Comparison of ENCODE assay signal across 9 mouse cellular contexts in genomic region chr1:153192379-153192778, GRCm38 (mm10). TPM values are rescaled to one million over a fixed set of nuclear protein-coding genes. Genes with fewer than 3 reads are reported as not detected.
DNase-seq lines count a peak whose midpoint lies in the region; ATAC-seq and TF ChIP-seq lines count a peak whose summit lies in the region.
"Had no signal": no experiment of that assay in that cellular context is flagged by ENCODE, and none has a peak within 500 bp of the region (broad histone marks: within the 10 kb centered on the region; RNA-seq: fewer than 3 reads in every experiment).

No protein-coding gene starts in this region.

- H3K27ac ChIP-seq in heart, postnatal 0 days (ENCODE audit: low read depth), result peak overlapping the region; percentile 92
- peak overlapping the region; percentile 44; the same call in 1 of the 2 replicates for H3K27ac ChIP-seq in limb, embryonic 13.5 days
- H3K27ac ChIP-seq in left cerebral cortex, adult 2 months, result no peak overlapping the region
- H3K27ac ChIP-seq: liver, embryonic 15.5 days had no signal

- H3K9me3 ChIP-seq in heart, postnatal 0 days (replicated peaks; ENCODE audit: control insufficient read depth, low read length), result no peaks in the 10 kb centered on the region
- H3K9me3 ChIP-seq in limb, embryonic 13.5 days, result no peaks in the 10 kb centered on the region
- H3K9me3 ChIP-seq: liver, embryonic 15.5 days had no signal

- DNase-seq in heart, postnatal 0 days (ENCODE audit: low spot score), result no peak
- no peak for DNase-seq in heart, postnatal 10 days
- DNase-seq in testis, postnatal 10 days (ENCODE audit: low spot score), result peak; percentile 26
- no peak for DNase-seq in testis, postnatal 14 days (ENCODE audit: low spot score)
- no peak for DNase-seq in left cerebral cortex, adult 2 months (ENCODE audit: extremely low spot score in 1 of 2, low spot score in 2 of 2)
- no peak for DNase-seq in left cerebral cortex, postnatal 14 days (ENCODE audit: low spot score in 2 of 2)
- DNase-seq: cerebellum, adult 8-10 months had no signal

- TF ChIP-seq EP300 in heart, postnatal 0 days (IDR thresholded peaks at IDR 0.05; ENCODE audit: low read depth), result no peak

- peaks cover 13% of the 10 kb centered on the region for H3K4me1 ChIP-seq in heart, postnatal 0 days (ENCODE audit: control insufficient read depth, insufficient read depth)
- H3K4me1 ChIP-seq in limb, embryonic 13.5 days, result peaks cover 17% of the 10 kb centered on the region
- H3K4me1 ChIP-seq: liver, embryonic 15.5 days had no signal

- H3K27me3 ChIP-seq in heart, postnatal 0 days (ENCODE audit: control insufficient read depth, insufficient read depth, low read length), result no peaks in the 10 kb centered on the region
- peaks cover 5% of the 10 kb centered on the region for H3K27me3 ChIP-seq in limb, embryonic 13.5 days

- 0 out of 2 replicates have a peak overlapping the region, but pooled peaks have one; percentile 19 for H3K9ac ChIP-seq in heart, postnatal 0 days (replicated peaks; ENCODE audit: low read depth, low read length)
- no peak overlapping the region for H3K9ac ChIP-seq in limb, embryonic 13.5 days
- H3K9ac ChIP-seq: liver, embryonic 15.5 days had no signal

- intact Hi-C loops in heart, postnatal 10 days (cut with DNase I), result no loop called here
- intact Hi-C loops in left cerebral cortex, adult 2 months (cut with DNase I), result no loop called here
- intact Hi-C loops in left cerebral cortex, postnatal 14 days (cut with DNase I), result no loop called here

- no peaks in the 10 kb centered on the region for H3K36me3 ChIP-seq in heart, postnatal 0 days (replicated peaks; ENCODE audit: control insufficient read depth, insufficient read depth, low read length)
- no peaks in the 10 kb centered on the region for H3K36me3 ChIP-seq in limb, embryonic 13.5 days
- H3K36me3 ChIP-seq: liver, embryonic 15.5 days had no signal

- no peak for ATAC-seq in heart, postnatal 0 days (ENCODE audit: insufficient read depth, low read depth)
- no peak for ATAC-seq in limb, embryonic 13.5 days (ENCODE audit: low FRiP score, low read depth)

- WGBS in heart, postnatal 0 days, result 81% methylated on average over 4 of the region's 4 CpGs
- WGBS in limb, embryonic 13.5 days, result 72% methylated on average over 4 of the region's 4 CpGs

- H3K4me3 ChIP-seq in heart, postnatal 0 days (ENCODE audit: low read depth, low read length), result no peak overlapping the region
- H3K4me3 ChIP-seq in limb, embryonic 13.5 days, result no peak overlapping the region
- no peak overlapping the region for H3K4me3 ChIP-seq in left cerebral cortex, adult 2 months
- H3K4me3 ChIP-seq: liver, embryonic 15.5 days had no signal

- TF ChIP-seq CTCF in heart, postnatal 0 days (IDR thresholded peaks at IDR 0.05; ENCODE audit: low read depth), result no peak
- TF ChIP-seq CTCF in left cerebral cortex, adult 2 months (IDR thresholded peaks at IDR 0.05), result no peak

- H3K4me2 ChIP-seq in heart, postnatal 0 days (ENCODE audit: low read depth, low read length), result peak overlapping the region; percentile 47; the same call in 1 of the 2 replicates
- H3K4me2 ChIP-seq in limb, embryonic 13.5 days (replicated peaks), result peak overlapping the region; percentile 25; the same call in 1 of the 2 replicates
- H3K4me2 ChIP-seq: liver, embryonic 15.5 days had no signal

RNA-seq across cellular contexts. Expression of gene Lamc2, which starts 6.1 kb away (rescaled TPM):
- total RNA-seq in heart, postnatal 0 days (2014; rRNA removed; ENCODE audit: low replicate concordance), result 10.2 and 13.2 TPM in 2 replicates
- polyA plus RNA-seq in heart, postnatal 0 days (2015; fragmentation: Nextera tagmentation; extraction: Ambion mirVana), result 4.1 and 6.0 TPM in 2 replicates
- 10 to 100 TPM in 1 of 2 experiments, 1 to 10 TPM in 1; 9.2 to 13.4 TPM for total RNA-seq in heart, postnatal 10 days (2021)
- 5.8 and 6.3 TPM in 2 replicates for polyA plus RNA-seq in limb, embryonic 13.5 days (2015; fragmentation: Nextera tagmentation; extraction: Ambion mirVana)
- 10 to 100 TPM; 12.1 to 12.5 TPM for total RNA-seq in left cerebral cortex, adult 2 months (2021)
- total RNA-seq in left cerebral cortex, postnatal 14 days (2021), result 1 to 10 TPM; 2.8 to 6.2 TPM
